Mouse (Mus musculus) duodenum, adult 2 months (tissue): ENCODE measurements around the gene Cep68. TPM values are rescaled to one million over a fixed set of nuclear protein-coding genes. Genes with fewer than 3 reads are reported as not detected.

Experiments
- polyA plus RNA-seq: library from polyadenylated mRNA; depleted of rRNA; stranded (reverse); fragments of >200 nt; gene quantifications from 2 replicates; pipeline ENCODE4 v1.2.3, GENCODE M21; 2012; ENCODE audit warnings: low replicate concordance; rRNA removed

The Cep68 gene
- 3.0 and 4.5 TPM in 2 replicates for polyA plus RNA-seq

GRCm38 (mm10) chr11:20249296-20250110 lies at the start of gene Cep68:
TSS of gene Cep68 (minus strand) at chr11:20249429.

DNA sequence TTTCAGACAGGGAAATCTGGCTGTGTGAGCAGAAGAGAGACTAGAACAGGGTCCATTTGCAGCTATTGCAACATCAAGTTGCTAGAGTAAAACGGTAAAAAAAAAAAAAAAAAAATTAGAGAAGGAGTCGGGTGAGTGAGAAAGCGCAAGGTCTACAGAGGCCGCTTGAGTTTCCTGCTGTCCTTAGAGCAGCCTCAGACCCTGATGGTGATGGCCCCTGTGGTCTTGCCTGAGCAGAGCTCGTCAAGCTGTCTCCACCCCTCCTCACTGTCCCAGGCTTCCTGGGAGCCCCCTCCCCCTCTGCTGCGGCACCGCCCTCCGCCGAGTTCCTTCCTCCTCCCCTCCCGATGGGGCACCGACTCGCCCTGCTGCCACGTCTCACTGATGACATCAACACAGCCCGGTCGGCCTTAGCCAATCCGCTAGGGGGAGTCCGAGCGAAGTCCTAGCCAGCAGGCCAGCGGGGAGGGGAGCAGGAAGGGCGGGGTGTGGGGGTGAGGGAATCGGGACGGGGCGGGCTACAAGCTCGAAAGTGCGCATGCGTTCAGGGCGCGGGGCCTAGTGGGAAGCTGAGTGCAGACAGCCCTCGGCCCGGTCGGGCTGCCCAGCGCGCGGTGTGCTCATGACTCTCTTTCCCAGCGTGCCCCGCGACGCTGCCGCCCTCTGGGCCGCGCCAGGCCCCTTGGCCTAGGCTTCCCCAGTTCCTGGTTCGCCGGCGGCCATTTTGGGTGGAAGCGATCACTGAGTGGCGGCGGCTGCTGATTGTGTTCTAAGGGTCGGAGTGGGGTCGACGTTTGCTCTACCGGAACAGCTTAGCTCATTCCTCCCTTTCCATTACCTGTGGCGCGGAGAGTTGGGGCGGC lies 48.3 kb downstream of the Cep68 start, which contains the start of gene Rab1a:
Rab1a (plus strand) TSS at position 720 of the 863 bp plus-strand sequence.

Other genes with a start within 250 kb of the Cep68 start
- 4.5 and 4.8 TPM in 2 replicates for gene Actr2, start 136.5 kb downstream of the Cep68 start, polyA plus RNA-seq
- gene Rab1a, start 48.0 kb downstream of the Cep68 start, polyA plus RNA-seq: 39.2 and 55.7 TPM in 2 replicates
- 1.6 and 3.6 TPM in 2 replicates for gene Slc1a4, start 83.3 kb upstream of the Cep68 start, polyA plus RNA-seq